Mouse (Mus musculus): ENCODE results near the gene Maml3.

- TF ChIP-seq CTCF (IDR thresholded peaks at IDR 0.05; ENCODE audit: low read depth) (no peak), EP300 (optimal IDR thresholded peaks at IDR 0.05) (no peak)
Measured at GRCm38 (mm10) chr3:52027972-52028371, 76.9 kb downstream of the Maml3 start.

Measured in stomach, postnatal 0 days (tissue).